Mouse (Mus musculus): Measurements from ENCODE around the gene Tent4a.

DNA sequence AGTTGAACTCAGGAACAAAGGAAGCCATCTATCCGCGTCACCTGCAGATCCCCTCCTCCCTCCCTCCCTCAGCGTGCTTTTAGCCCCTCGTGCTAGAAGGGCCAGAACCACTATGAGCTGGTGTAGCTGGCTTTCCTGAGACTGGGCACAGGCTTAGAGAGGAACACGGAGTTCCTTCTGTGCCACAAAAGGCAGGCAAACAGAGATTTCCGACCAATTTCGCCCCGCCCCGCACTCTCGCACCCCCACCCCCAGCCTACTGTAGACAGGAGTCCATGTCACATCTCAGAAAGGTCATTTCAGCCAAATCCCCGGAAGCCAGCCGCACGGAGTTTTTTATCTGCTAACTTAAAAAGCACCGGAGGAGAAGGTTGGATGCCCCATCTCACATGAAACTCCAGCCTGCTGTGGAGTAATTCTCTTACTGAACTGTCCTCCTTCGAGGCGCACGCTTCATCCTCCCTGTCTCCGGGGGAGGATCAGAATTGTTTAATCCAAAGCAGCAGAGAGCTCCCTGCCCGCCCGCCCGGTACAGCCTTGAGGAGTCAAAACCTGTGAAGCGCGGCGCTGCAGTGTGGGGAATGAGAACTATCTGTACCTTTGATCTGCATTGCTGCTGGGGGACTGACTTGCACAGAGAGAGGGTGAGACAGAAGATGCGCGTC is 46.7 kb downstream of the Tent4a start:
- TF ChIP-seq CTCF (IDR thresholded peaks at IDR 0.05) (no peak), POLR2A (IDR thresholded peaks at IDR 0.05; ENCODE audit: insufficient read depth, low read depth, low read length) (no peak)

All from heart, adult 2 months (tissue).